Mouse (Mus musculus): ENCODE results near the gene Uts2r. TPM values are rescaled to one million over a fixed set of nuclear protein-coding genes. Genes with fewer than 3 reads are reported as not detected.
A peak's percentile ranks its signal among the peaks of the same experiment; 100 is the strongest.

The Uts2r gene
- polyA plus RNA-seq, 1 experiment from 2014 or later: 0.76 TPM

- H3K27ac ChIP-seq: no peak overlapping the region
- no peak for ATAC-seq (replicated peaks)
- H3K4me3 ChIP-seq: no peak overlapping the region
- H3K36me3 ChIP-seq (replicated peaks): no peaks in the 10 kb centered on the region
- no peaks in the 10 kb centered on the region for H3K4me1 ChIP-seq
- 87% methylated on average over 1 of the region's 1 CpGs for WGBS
- H3K9me3 ChIP-seq: no peaks in the 10 kb centered on the region
- no peak overlapping the region for H3K4me2 ChIP-seq
- no peak overlapping the region for H3K9ac ChIP-seq
- H3K27me3 ChIP-seq (replicated peaks): no peaks in the 10 kb centered on the region
These were observed 30.5 kb upstream of the Uts2r start for GRCm38 (mm10) chr11:121129616-121130015.

GRCm38 (mm10) chr11:121134600-121134999, 25.5 kb upstream of the Uts2r start:
- WGBS: 60% methylated on average over 1 of the region's 1 CpGs
- Histone ChIP-seq H3K4me3 (no peak overlapping the region), H3K36me3 (replicated peaks) (no peaks in the 10 kb centered on the region), H3K27ac (no peak overlapping the region), H3K27me3 (replicated peaks) (no peaks in the 10 kb centered on the region), H3K9me3 (no peaks in the 10 kb centered on the region), H3K9ac (no peak overlapping the region), H3K4me2 (no peak overlapping the region), H3K4me1 (no peaks in the 10 kb centered on the region)
- no peak for ATAC-seq (replicated peaks)

GRCm38 (mm10) chr11:121137682-121138081, 22.4 kb upstream of the Uts2r start:
- Histone ChIP-seq H3K36me3 (replicated peaks) (no peaks in the 10 kb centered on the region), H3K27me3 (replicated peaks) (no peaks in the 10 kb centered on the region), H3K27ac (no peak overlapping the region), H3K4me1 (no peaks in the 10 kb centered on the region), H3K9ac (no peak overlapping the region), H3K9me3 (no peaks in the 10 kb centered on the region), H3K4me2 (no peak overlapping the region), H3K4me3 (no peak overlapping the region)
- ATAC-seq (replicated peaks): no peak
- 87% methylated on average over 5 of the region's 5 CpGs for WGBS

GRCm38 (mm10) chr11:121138732-121139131, 21.3 kb upstream of the Uts2r start:
- H3K36me3 ChIP-seq (replicated peaks): no peaks in the 10 kb centered on the region
- H3K27ac ChIP-seq: no peak overlapping the region
- H3K4me3 ChIP-seq: no peak overlapping the region
- no peaks in the 10 kb centered on the region for H3K9me3 ChIP-seq
- no peak overlapping the region for H3K4me2 ChIP-seq
- H3K27me3 ChIP-seq (replicated peaks): no peaks in the 10 kb centered on the region
- WGBS: 43% methylated on average over 6 of the region's 6 CpGs
- ATAC-seq (replicated peaks): no peak
- H3K9ac ChIP-seq: no peak overlapping the region
- H3K4me1 ChIP-seq: no peaks in the 10 kb centered on the region

GRCm38 (mm10) chr11:121143325-121144015, 16.6 kb upstream of the Uts2r start:
- WGBS: 78% methylated on average over 9 of the region's 9 CpGs
- H3K9ac ChIP-seq: no peak overlapping the region
- no peak overlapping the region for H3K4me2 ChIP-seq
- no peaks in the 10 kb centered on the region for H3K36me3 ChIP-seq (replicated peaks)
- H3K9me3 ChIP-seq: no peaks in the 10 kb centered on the region
- no peaks in the 10 kb centered on the region for H3K4me1 ChIP-seq
- H3K27me3 ChIP-seq (replicated peaks): no peaks in the 10 kb centered on the region
- no peak for ATAC-seq (replicated peaks)
- no peak overlapping the region for H3K4me3 ChIP-seq
- H3K27ac ChIP-seq: no peak overlapping the region

- 91% methylated on average over 22 of the region's 22 CpGs for WGBS
- H3K9me3 ChIP-seq: no peaks in the 10 kb centered on the region
- H3K9ac ChIP-seq: no peak within 1 kb of the TSS
These were observed 14.2 kb upstream of the Uts2r start, which contains the start of gene Tex19.1 for GRCm38 (mm10) chr11:121145865-121146264. TSS of gene Tex19.1 (plus strand) at chr11:121146143.

GRCm38 (mm10) chr11:121148193-121148592, 11.9 kb upstream of the Uts2r start:
- H3K9ac ChIP-seq: no peak overlapping the region
- H3K4me2 ChIP-seq: no peak overlapping the region
- H3K4me1 ChIP-seq: no peaks in the 10 kb centered on the region
- ATAC-seq (replicated peaks): no peak
- no peaks in the 10 kb centered on the region for H3K27me3 ChIP-seq (replicated peaks)
- 90% methylated on average over 3 of the region's 3 CpGs for WGBS
- no peaks in the 10 kb centered on the region for H3K36me3 ChIP-seq (replicated peaks)
- no peaks in the 10 kb centered on the region for H3K9me3 ChIP-seq
- H3K4me3 ChIP-seq: no peak overlapping the region
- H3K27ac ChIP-seq: no peak overlapping the region

More at GRCm38 (mm10) chr11:121145865-121146264, 14.2 kb upstream of the Uts2r start, which contains the start of gene Tex19.1:
- Histone ChIP-seq H3K27ac (no peak within 1 kb of the TSS), H3K4me3 (no peak within 1 kb of the TSS), H3K4me2 (no peak within 1 kb of the TSS), H3K4me1 (no peaks in the 10 kb centered on the region), H3K36me3 (replicated peaks) (no peaks in the 10 kb centered on the region), H3K27me3 (replicated peaks) (no peaks in the 10 kb centered on the region)
- no peak for ATAC-seq (replicated peaks)

- no peaks in the 10 kb centered on the region for H3K36me3 ChIP-seq (replicated peaks)
- H3K9ac ChIP-seq: no peak overlapping the region
- H3K4me3 ChIP-seq: no peak overlapping the region
- H3K27me3 ChIP-seq (replicated peaks): peaks cover 28% of the 10 kb centered on the region
- no peak overlapping the region for H3K4me2 ChIP-seq
- H3K27ac ChIP-seq: no peak overlapping the region
- no peaks in the 10 kb centered on the region for H3K9me3 ChIP-seq
- peaks cover 16% of the 10 kb centered on the region for H3K4me1 ChIP-seq
- ATAC-seq (replicated peaks): no peak
- 12% methylated on average over 4 of the region's 4 CpGs for WGBS
These were observed 5.9 kb upstream of the Uts2r start for GRCm38 (mm10) chr11:121154203-121154602.

- WGBS: under 1% methylated on average over 45 of the region's 45 CpGs
- peak; percentile 39; the same call in 1 of the 2 replicates for ATAC-seq (replicated peaks)
These were observed 3.6 kb upstream of the Uts2r start for GRCm38 (mm10) chr11:121156411-121156891.

GRCm38 (mm10) chr11:121160636-121161346, 720 bp downstream of the Uts2r start:
- no peaks in the 10 kb centered on the region for H3K36me3 ChIP-seq (replicated peaks)
- WGBS: 93% methylated on average over 26 of the region's 26 CpGs
- H3K4me1 ChIP-seq: peaks cover 9% of the 10 kb centered on the region
- no peak overlapping the region for H3K4me3 ChIP-seq
- no peak overlapping the region for H3K9ac ChIP-seq
- H3K9me3 ChIP-seq: no peaks in the 10 kb centered on the region
- no peak overlapping the region for H3K27ac ChIP-seq
- peaks cover 21% of the 10 kb centered on the region for H3K27me3 ChIP-seq (replicated peaks)
- no peak overlapping the region for H3K4me2 ChIP-seq
- no peak for ATAC-seq (replicated peaks)

More at GRCm38 (mm10) chr11:121156411-121156891, 3.6 kb upstream of the Uts2r start:
- no peaks in the 10 kb centered on the region for H3K36me3 ChIP-seq (replicated peaks)
- H3K9ac ChIP-seq: peak overlapping the region; percentile 40
- H3K4me3 ChIP-seq: peak overlapping the region; percentile 43
- H3K27me3 ChIP-seq (replicated peaks): peaks cover 28% of the 10 kb centered on the region
- H3K27ac ChIP-seq: no peak overlapping the region
- H3K4me2 ChIP-seq: peak overlapping the region; percentile 77
- no peaks in the 10 kb centered on the region for H3K9me3 ChIP-seq
- H3K4me1 ChIP-seq: peaks cover 16% of the 10 kb centered on the region

GRCm38 (mm10) chr11:121163751-121164150, 3.7 kb downstream of the Uts2r start:
- Histone ChIP-seq H3K9ac (no peak overlapping the region), H3K9me3 (no peaks in the 10 kb centered on the region), H3K27ac (no peak overlapping the region), H3K4me3 (no peak overlapping the region), H3K4me2 (no peak overlapping the region), H3K4me1 (no peaks in the 10 kb centered on the region), H3K36me3 (replicated peaks) (no peaks in the 10 kb centered on the region), H3K27me3 (replicated peaks) (no peaks in the 10 kb centered on the region)
- no peak for ATAC-seq (replicated peaks)
- WGBS: 84% methylated on average over 4 of the region's 4 CpGs

- 0 out of 2 replicates have a peak, but pooled peaks cover 10% of the 10 kb centered on the region for H3K4me1 ChIP-seq
- H3K4me3 ChIP-seq: no peak overlapping the region
- no peaks in the 10 kb centered on the region for H3K27me3 ChIP-seq (replicated peaks)
- no peaks in the 10 kb centered on the region for H3K9me3 ChIP-seq
- WGBS: 64% methylated on average over 5 of the region's 5 CpGs
- H3K9ac ChIP-seq: no peak overlapping the region
- no peak overlapping the region for H3K4me2 ChIP-seq
- no peaks in the 10 kb centered on the region for H3K36me3 ChIP-seq (replicated peaks)
- ATAC-seq (replicated peaks): no peak
- no peak overlapping the region for H3K27ac ChIP-seq
These were observed 13.1 kb downstream of the Uts2r start for GRCm38 (mm10) chr11:121173203-121173602.
